Mouse (Mus musculus) limb, embryonic 14.5 days (tissue): ENCODE data around the gene Fbxl17. TPM values are rescaled to one million over a fixed set of nuclear protein-coding genes. Genes with fewer than 3 reads are reported as not detected.

ENCODE experiments used
- ATAC-seq: fragments of 200-750 bp; cut with Nextera tagmentation; 2 replicates; pipeline ENCODE4 v1.8.0; 2017; ENCODE audit warnings: low read depth, moderate number of reproducible peaks, moderate TSS enrichment; ENCODE audit not compliant: low FRiP score
- DNase-seq: peaks from one replicate; pipeline ENCODE4 v3.0.0-alpha.2; 2015; ENCODE audit warnings: low spot score
- H3K27ac ChIP-seq: fragments of 300-500 bp; sonication (generic); replicated peaks from 2 replicates; pipeline ENCODE4 v1.5.1; 2014; ENCODE audit warnings: low read depth, mild to moderate bottlenecking, low read length, moderate library complexity, mixed read lengths
- H3K27me3 ChIP-seq: fragments of 300-500 bp; sonication (generic); 2 replicates; pipeline ENCODE4 v1.6.1; 2014; ENCODE audit warnings: low read length, mixed read lengths; ENCODE audit not compliant: control insufficient read depth, insufficient read depth
- H3K36me3 ChIP-seq: fragments of 300-500 bp; sonication (generic); 2 replicates; pipeline ENCODE4 v1.6.1; 2014; ENCODE audit warnings: mild to moderate bottlenecking, low read length, moderate library complexity, mixed read lengths; ENCODE audit not compliant: control insufficient read depth, insufficient read depth
- H3K4me1 ChIP-seq: fragments of 300-500 bp; sonication (generic); 2 replicates; pipeline ENCODE4 v1.6.1; 2014; ENCODE audit warnings: antibody characterized with exemption, low read length, mixed read lengths; ENCODE audit not compliant: control insufficient read depth, insufficient read depth
- H3K4me2 ChIP-seq: fragments of 300-500 bp; sonication (generic); replicated peaks from 2 replicates; pipeline ENCODE4 v1.6.1; 2014; ENCODE audit warnings: low read depth, mild to moderate bottlenecking, low read length, moderate library complexity; ENCODE audit not compliant: severe bottlenecking
- H3K4me3 ChIP-seq: fragments of 300-500 bp; sonication (generic); replicated peaks from 2 replicates; pipeline ENCODE4 v1.5.1; 2014; ENCODE audit warnings: low read length
- H3K9ac ChIP-seq: fragments of 300-500 bp; sonication (generic); 2 replicates; pipeline ENCODE4 v1.6.1; 2014; ENCODE audit warnings: mild to moderate bottlenecking, low read depth, low read length, moderate library complexity; ENCODE audit not compliant: severe bottlenecking
- H3K9me3 ChIP-seq: fragments of 300-500 bp; sonication (generic); 2 replicates; pipeline ENCODE4 v1.6.1; 2016; ENCODE audit warnings: low read length; ENCODE audit not compliant: control insufficient read depth
- POLR2A ChIP-seq: fragments of 200-500 bp; IDR thresholded peaks from 2 replicates; pipeline ENCODE4 v1.8.0; 2012; ENCODE audit warnings: inconsistent platforms, mild to moderate bottlenecking, moderate library complexity, borderline replicate concordance; ENCODE audit not compliant: insufficient read depth, insufficient read length; ENCODE audit errors: extremely low read depth
- WGBS: fragments of 180-500 bp; shearing (Covaris S2); extraction: QIAGEN DNeasy Blood & Tissue Kit; methylation state at CpG from one replicate; pipeline ENCODE4 v1.1.7; 2014; 5-methylcytosine and 5-hydroxymethylcytosine counted together
- polyA plus RNA-seq, 2 experiments: library from polyadenylated mRNA; depleted of rRNA in 1 of 2; stranded (reverse) in 1 of 2; unstranded in 1 of 2; fragments of >200 nt; fragmentation: Nextera tagmentation in 1 of 2; extraction: Ambion mirVana in 1 of 2; gene quantifications; 2 replicates each; pipeline versions ENCODE4 v1.2.1 to v1.2.3; 2012 to 2014

The Fbxl17 gene
- polyA plus RNA-seq, 2 experiments, result 12.6 to 12.9 TPM

- H3K4me3 ChIP-seq, result no peak overlapping the region
- ATAC-seq, result no peak
- no peak overlapping the region for H3K9ac ChIP-seq
- 0 out of 2 replicates have a peak, but pooled peaks cover 4% of the 10 kb centered on the region for H3K9me3 ChIP-seq
- WGBS, result 66% methylated on average over 4 of the region's 4 CpGs
- no peaks in the 10 kb centered on the region for H3K4me1 ChIP-seq
- no peak for DNase-seq
- no peaks in the 10 kb centered on the region for H3K27me3 ChIP-seq
- H3K27ac ChIP-seq, result no peak overlapping the region
- H3K4me2 ChIP-seq, result no peak overlapping the region
- no peak for TF ChIP-seq POLR2A
- H3K36me3 ChIP-seq, result no peaks in the 10 kb centered on the region
Observed at GRCm38 (mm10) chr17:63093184-63093583, 406.6 kb downstream of the Fbxl17 start.

GRCm38 (mm10) chr17:63092774-63093173, 407.0 kb downstream of the Fbxl17 start:
- Histone ChIP-seq H3K36me3 (no peaks in the 10 kb centered on the region), H3K27me3 (no peaks in the 10 kb centered on the region), H3K4me1 (no peaks in the 10 kb centered on the region), H3K9me3 (0 out of 2 replicates have a peak, but pooled peaks cover 4% of the 10 kb centered on the region), H3K4me2 (no peak overlapping the region), H3K4me3 (no peak overlapping the region), H3K27ac (no peak overlapping the region), H3K9ac (no peak overlapping the region)
- DNase-seq, result no peak
- 75% methylated on average over 6 of the region's 6 CpGs for WGBS
- no peak for ATAC-seq
- TF ChIP-seq POLR2A, result no peak

- no peak for TF ChIP-seq POLR2A
- no peak for ATAC-seq
- WGBS, result 72% methylated on average over 3 of the region's 3 CpGs
Observed at GRCm38 (mm10) chr17:63090112-63090511, 409.7 kb downstream of the Fbxl17 start.

GRCm38 (mm10) chr17:63087265-63087664, 412.6 kb downstream of the Fbxl17 start:
- no peaks in the 10 kb centered on the region for H3K4me1 ChIP-seq
- no peak overlapping the region for H3K4me2 ChIP-seq
- no peak overlapping the region for H3K9ac ChIP-seq
- H3K27ac ChIP-seq, result no peak overlapping the region
- no peaks in the 10 kb centered on the region for H3K27me3 ChIP-seq
- H3K36me3 ChIP-seq, result no peaks in the 10 kb centered on the region
- DNase-seq, result no peak
- no peak for TF ChIP-seq POLR2A
- no peak for ATAC-seq
- 79% methylated on average over 10 of the region's 10 CpGs for WGBS
- H3K4me3 ChIP-seq, result no peak overlapping the region
- H3K9me3 ChIP-seq, result no peaks in the 10 kb centered on the region

More at GRCm38 (mm10) chr17:63090112-63090511, 409.7 kb downstream of the Fbxl17 start:
- no peaks in the 10 kb centered on the region for H3K9me3 ChIP-seq
- no peak overlapping the region for H3K9ac ChIP-seq
- no peaks in the 10 kb centered on the region for H3K27me3 ChIP-seq
- H3K36me3 ChIP-seq, result no peaks in the 10 kb centered on the region
- DNase-seq, result no peak
- no peak overlapping the region for H3K4me2 ChIP-seq
- no peaks in the 10 kb centered on the region for H3K4me1 ChIP-seq
- no peak overlapping the region for H3K27ac ChIP-seq
- H3K4me3 ChIP-seq, result no peak overlapping the region

GRCm38 (mm10) chr17:63086526-63086925, 413.3 kb downstream of the Fbxl17 start:
- Histone ChIP-seq H3K4me1 (no peaks in the 10 kb centered on the region; the same call in 1 of the 2 replicates), H3K9me3 (no peaks in the 10 kb centered on the region), H3K9ac (no peak overlapping the region), H3K4me3 (no peak overlapping the region), H3K36me3 (no peaks in the 10 kb centered on the region), H3K4me2 (no peak overlapping the region), H3K27me3 (no peaks in the 10 kb centered on the region), H3K27ac (no peak overlapping the region)
- DNase-seq (no peak), ATAC-seq (no peak)
- WGBS, result 75% methylated on average over 3 of the region's 3 CpGs
- TF ChIP-seq POLR2A, result no peak

GRCm38 (mm10) chr17:63085227-63085626, 414.6 kb downstream of the Fbxl17 start:
- Histone ChIP-seq H3K4me1 (no peaks in the 10 kb centered on the region; the same call in 1 of the 2 replicates), H3K27me3 (no peaks in the 10 kb centered on the region), H3K4me2 (no peak overlapping the region), H3K9ac (no peak overlapping the region), H3K4me3 (no peak overlapping the region), H3K9me3 (no peaks in the 10 kb centered on the region), H3K36me3 (no peaks in the 10 kb centered on the region), H3K27ac (no peak overlapping the region)
- TF ChIP-seq POLR2A, result no peak
- ATAC-seq (no peak), DNase-seq (no peak)
- 93% methylated on average over 6 of the region's 6 CpGs for WGBS
